Mouse (Mus musculus): ENCODE data around the gene Papola. TPM values are rescaled to one million over a fixed set of nuclear protein-coding genes. Genes with fewer than 3 reads are reported as not detected.
"Not testable (repeated sequence)": the region's sequence is repeated elsewhere in the genome, so short reads cannot be mapped to it uniquely, and the experiment has no call there.

Papola gene
- polyA plus RNA-seq, 1 experiment = 72.7 TPM

GRCm38 (mm10) chr12:105839096-105839495 lies 54.6 kb downstream of the Papola start:
- Histone ChIP-seq H3K27me3 (ENCODE audit: control insufficient read depth, insufficient read depth, insufficient read length) (no peaks in the 10 kb centered on the region), H3K4me3 (ENCODE audit: insufficient read depth, poor library complexity, severe bottlenecking) (no peak overlapping the region), H3K79me3 (ENCODE audit: low read depth) (peaks cover 1% of the 10 kb centered on the region), H3ac (ENCODE audit: control insufficient read depth, insufficient read length, low read depth) (no peak overlapping the region), H3K79me2 (ENCODE audit: control insufficient read depth, insufficient read depth) (no peaks in the 10 kb centered on the region), H3K36me3 (ENCODE audit: control insufficient read depth, insufficient read depth) (peaks cover 81% of the 10 kb centered on the region)
- no peak for TF ChIP-seq USF1 (IDR thresholded peaks at IDR 0.05; ENCODE audit: low read depth)
- TF ChIP-seq FOSL1 (IDR thresholded peaks at IDR 0.05; ENCODE audit: insufficient read depth, low read length, poor library complexity, severe bottlenecking) = no peak
- TF ChIP-seq MYOG (IDR thresholded peaks at IDR 0.05; ENCODE audit: control insufficient read depth, extremely low read depth, insufficient read length) = no peak
- TF ChIP-seq CEBPB (IDR thresholded peaks at IDR 0.05; ENCODE audit: low read depth) = no peak
- no peak for TF ChIP-seq MAX (IDR thresholded peaks at IDR 0.05)
- TF ChIP-seq MYOD1 (IDR thresholded peaks at IDR 0.05; ENCODE audit: control insufficient read depth, insufficient read length, low read depth) = no peak
- no peak for TF ChIP-seq CTCF (IDR thresholded peaks at IDR 0.05; ENCODE audit: control insufficient read depth, insufficient read depth, insufficient read length)

DNA sequence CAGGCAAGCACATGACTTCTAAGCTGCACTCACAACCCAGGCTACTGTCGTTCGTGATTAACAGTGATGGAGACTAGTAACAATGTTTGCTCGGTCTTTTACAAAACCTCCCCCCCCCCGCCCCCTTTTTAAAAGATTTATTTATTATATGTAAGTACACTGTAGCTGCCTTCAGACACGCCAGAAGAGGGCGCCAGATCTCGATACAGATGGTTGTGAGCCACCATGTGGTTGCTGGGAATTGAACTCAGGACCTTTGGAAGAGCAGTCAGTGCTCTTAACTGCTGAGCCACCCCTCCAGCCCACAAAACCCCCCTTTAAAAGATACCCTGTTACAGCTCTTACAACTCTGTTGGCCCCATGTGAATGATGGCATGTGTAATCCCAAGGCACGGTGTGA lies 56.1 kb downstream of the Papola start:
- not testable (repeated sequence) for H3K79me3 ChIP-seq (ENCODE audit: low read depth); H3K79me2 ChIP-seq (ENCODE audit: control insufficient read depth, insufficient read depth); H3ac ChIP-seq (ENCODE audit: control insufficient read depth, insufficient read length, low read depth); H3K4me3 ChIP-seq (ENCODE audit: insufficient read depth, poor library complexity, severe bottlenecking); H3K27me3 ChIP-seq (ENCODE audit: control insufficient read depth, insufficient read depth, insufficient read length)
- H3K36me3 ChIP-seq (ENCODE audit: control insufficient read depth, insufficient read depth) = peaks cover 78% of the 10 kb centered on the region

DNA sequence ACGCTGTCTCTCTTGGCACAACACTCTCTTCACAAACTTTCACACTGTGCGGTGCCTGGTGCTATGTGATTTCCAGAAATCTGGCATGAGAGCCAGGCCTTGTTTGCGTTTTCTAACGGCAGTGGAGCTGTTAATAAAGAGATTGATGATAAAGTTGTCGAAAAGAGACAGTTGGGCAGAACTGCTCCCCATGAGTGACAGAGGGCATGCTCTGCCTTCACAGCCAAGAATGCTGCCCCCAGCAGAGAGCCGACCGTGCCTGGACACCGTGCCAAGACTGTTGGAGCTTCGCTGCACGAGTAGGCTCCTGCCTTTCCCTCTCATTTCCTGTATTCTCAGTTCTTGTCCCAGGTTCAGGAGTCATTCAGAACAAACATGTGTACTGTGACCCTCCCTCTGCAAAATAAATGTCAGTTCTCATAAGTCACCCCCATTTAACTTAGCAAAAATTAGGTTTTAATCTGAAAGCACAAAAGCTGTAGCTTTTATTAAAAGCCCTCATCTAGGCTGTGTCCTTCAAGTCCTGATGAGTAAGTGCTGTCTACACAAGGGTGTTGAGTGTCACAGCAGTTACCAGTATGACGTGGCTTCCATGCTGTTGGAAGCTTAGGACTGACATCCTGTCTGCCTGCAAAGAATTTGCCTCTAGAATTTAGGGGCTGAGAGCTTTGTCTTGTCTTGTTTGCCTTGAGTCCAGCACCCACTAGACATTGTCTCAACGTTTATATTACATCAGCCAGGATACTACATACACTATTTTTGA lies 58.9 kb downstream of the Papola start:
- Histone ChIP-seq H3K36me3 (ENCODE audit: control insufficient read depth, insufficient read depth) (peaks cover 53% of the 10 kb centered on the region), H3ac (ENCODE audit: control insufficient read depth, insufficient read length, low read depth) (no peak overlapping the region), H3K79me3 (ENCODE audit: low read depth) (no peaks in the 10 kb centered on the region), H3K79me2 (ENCODE audit: control insufficient read depth, insufficient read depth) (no peaks in the 10 kb centered on the region), H3K4me3 (ENCODE audit: insufficient read depth, poor library complexity, severe bottlenecking) (no peak overlapping the region), H3K27me3 (ENCODE audit: control insufficient read depth, insufficient read depth, insufficient read length) (no peaks in the 10 kb centered on the region)
- no peak for TF ChIP-seq CTCF (IDR thresholded peaks at IDR 0.05; ENCODE audit: control insufficient read depth, insufficient read depth, insufficient read length)
- TF ChIP-seq CEBPB (IDR thresholded peaks at IDR 0.05; ENCODE audit: low read depth) = no peak
- TF ChIP-seq FOSL1 (IDR thresholded peaks at IDR 0.05; ENCODE audit: insufficient read depth, low read length, poor library complexity, severe bottlenecking) = no peak
- TF ChIP-seq MAX (IDR thresholded peaks at IDR 0.05) = no peak
- TF ChIP-seq MYOD1 (IDR thresholded peaks at IDR 0.05; ENCODE audit: control insufficient read depth, insufficient read length, low read depth) = no peak
- no peak for TF ChIP-seq USF1 (IDR thresholded peaks at IDR 0.05; ENCODE audit: low read depth)
- no peak for TF ChIP-seq MYOG (IDR thresholded peaks at IDR 0.05; ENCODE audit: control insufficient read depth, extremely low read depth, insufficient read length)

GRCm38 (mm10) chr12:105844406-105844805 lies 59.9 kb downstream of the Papola start:
- Histone ChIP-seq H3K4me3 (ENCODE audit: insufficient read depth, poor library complexity, severe bottlenecking) (no peak overlapping the region), H3K36me3 (ENCODE audit: control insufficient read depth, insufficient read depth) (peaks cover 44% of the 10 kb centered on the region), H3K27me3 (ENCODE audit: control insufficient read depth, insufficient read depth, insufficient read length) (no peaks in the 10 kb centered on the region), H3ac (ENCODE audit: control insufficient read depth, insufficient read length, low read depth) (no peak overlapping the region), H3K79me3 (ENCODE audit: low read depth) (no peaks in the 10 kb centered on the region), H3K79me2 (ENCODE audit: control insufficient read depth, insufficient read depth) (no peaks in the 10 kb centered on the region)
- no peak for TF ChIP-seq CEBPB (IDR thresholded peaks at IDR 0.05; ENCODE audit: low read depth)
- no peak for TF ChIP-seq MYOG (IDR thresholded peaks at IDR 0.05; ENCODE audit: control insufficient read depth, extremely low read depth, insufficient read length)
- TF ChIP-seq MYOD1 (IDR thresholded peaks at IDR 0.05; ENCODE audit: control insufficient read depth, insufficient read length, low read depth) = no peak
- TF ChIP-seq CTCF (IDR thresholded peaks at IDR 0.05; ENCODE audit: control insufficient read depth, insufficient read depth, insufficient read length) = no peak
- no peak for TF ChIP-seq USF1 (IDR thresholded peaks at IDR 0.05; ENCODE audit: low read depth)
- no peak for TF ChIP-seq MAX (IDR thresholded peaks at IDR 0.05)
- TF ChIP-seq FOSL1 (IDR thresholded peaks at IDR 0.05; ENCODE audit: insufficient read depth, low read length, poor library complexity, severe bottlenecking) = no peak

DNA sequence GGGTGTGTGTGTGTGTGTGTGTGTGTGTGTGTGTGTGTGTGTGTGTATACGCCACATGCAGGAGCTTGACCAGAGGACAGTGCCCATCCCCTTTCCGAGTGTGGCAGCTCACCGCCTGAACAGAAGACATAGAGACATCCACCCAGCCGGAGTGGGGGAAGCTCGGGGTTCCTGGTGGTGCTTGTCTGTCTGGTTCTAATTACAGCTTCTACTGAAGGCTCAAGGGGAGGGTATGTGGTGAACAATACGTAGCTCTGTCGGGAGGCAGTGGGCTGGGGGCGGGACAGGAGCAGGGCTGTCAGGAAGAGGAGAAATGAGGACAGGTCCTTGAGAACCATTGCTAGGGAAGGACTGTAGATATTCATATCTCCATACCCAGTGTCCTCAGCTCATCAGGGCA lies 64.6 kb downstream of the Papola start:
- TF ChIP-seq MAX (IDR thresholded peaks at IDR 0.05) (no peak), MYOG (IDR thresholded peaks at IDR 0.05; ENCODE audit: control insufficient read depth, extremely low read depth, insufficient read length) (no peak), FOSL1 (IDR thresholded peaks at IDR 0.05; ENCODE audit: insufficient read depth, low read length, poor library complexity, severe bottlenecking) (no peak), USF1 (IDR thresholded peaks at IDR 0.05; ENCODE audit: low read depth) (no peak)
- H3ac ChIP-seq (ENCODE audit: control insufficient read depth, insufficient read length, low read depth) = no peak overlapping the region
- H3K36me3 ChIP-seq (ENCODE audit: control insufficient read depth, insufficient read depth) = peaks cover 13% of the 10 kb centered on the region
- no peaks in the 10 kb centered on the region for H3K27me3 ChIP-seq (ENCODE audit: control insufficient read depth, insufficient read depth, insufficient read length)
- H3K4me3 ChIP-seq (ENCODE audit: insufficient read depth, poor library complexity, severe bottlenecking) = no peak overlapping the region
- H3K79me2 ChIP-seq (ENCODE audit: control insufficient read depth, insufficient read depth) = no peaks in the 10 kb centered on the region
- no peaks in the 10 kb centered on the region for H3K79me3 ChIP-seq (ENCODE audit: low read depth)

GRCm38 (mm10) chr12:105850675-105851074 lies 66.2 kb downstream of the Papola start:
- no peak for TF ChIP-seq MYOG (IDR thresholded peaks at IDR 0.05; ENCODE audit: control insufficient read depth, extremely low read depth, insufficient read length)
- no peak for TF ChIP-seq CTCF (IDR thresholded peaks at IDR 0.05; ENCODE audit: control insufficient read depth, insufficient read depth, insufficient read length)
- TF ChIP-seq MAX (IDR thresholded peaks at IDR 0.05) = no peak
- TF ChIP-seq FOSL1 (IDR thresholded peaks at IDR 0.05; ENCODE audit: insufficient read depth, low read length, poor library complexity, severe bottlenecking) = no peak
- no peak for TF ChIP-seq USF1 (IDR thresholded peaks at IDR 0.05; ENCODE audit: low read depth)
- TF ChIP-seq CEBPB (IDR thresholded peaks at IDR 0.05; ENCODE audit: low read depth) = no peak
- no peak for TF ChIP-seq MYOD1 (IDR thresholded peaks at IDR 0.05; ENCODE audit: control insufficient read depth, insufficient read length, low read depth)
- H3K36me3 ChIP-seq (ENCODE audit: control insufficient read depth, insufficient read depth) = peaks cover 3% of the 10 kb centered on the region

More at GRCm38 (mm10) chr12:105850675-105851074, 66.2 kb downstream of the Papola start:
- no peak overlapping the region for H3ac ChIP-seq (ENCODE audit: control insufficient read depth, insufficient read length, low read depth)
- H3K79me3 ChIP-seq (ENCODE audit: low read depth) = no peaks in the 10 kb centered on the region
- H3K79me2 ChIP-seq (ENCODE audit: control insufficient read depth, insufficient read depth) = no peaks in the 10 kb centered on the region
- no peaks in the 10 kb centered on the region for H3K27me3 ChIP-seq (ENCODE audit: control insufficient read depth, insufficient read depth, insufficient read length)
- H3K4me3 ChIP-seq (ENCODE audit: insufficient read depth, poor library complexity, severe bottlenecking) = no peak overlapping the region
